Mouse (Mus musculus) liver, adult 2 months (tissue): ENCODE data around the gene Ankfn1.

Source experiments
- CTCF ChIP-seq: fragments of 200-500 bp; IDR thresholded peaks from 2 replicates; pipeline ENCODE4 v1.5.1; 2011; ENCODE audit warnings: low read depth, low read length, control low read depth
- POLR2A ChIP-seq: fragments of 200-500 bp; IDR thresholded peaks from 2 replicates; pipeline ENCODE4 v1.6.1; 2011; ENCODE audit warnings: low read length, control low read depth; ENCODE audit not compliant: insufficient read depth; ENCODE audit errors: extremely low read depth

DNA sequence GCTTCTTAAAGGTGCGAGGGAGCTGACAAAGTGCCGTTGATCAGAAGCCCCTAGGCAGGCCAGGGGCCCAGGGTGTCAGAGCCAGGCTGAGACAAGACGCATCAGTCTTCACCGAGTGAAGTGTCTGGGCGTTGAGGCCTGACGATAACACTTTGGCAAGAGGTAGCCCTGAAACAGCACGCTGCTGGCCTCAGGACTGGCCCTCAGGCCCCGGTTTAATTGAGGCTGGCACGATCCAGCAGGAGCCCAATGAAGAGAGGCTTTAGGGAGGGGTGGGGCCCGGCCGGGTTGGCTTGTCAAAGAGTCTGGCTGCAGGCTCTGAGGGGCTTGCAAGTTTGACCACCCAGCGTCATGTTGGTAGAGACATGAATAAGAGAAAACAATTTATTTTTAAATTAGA lies 437.2 kb downstream of the Ankfn1 start:
- TF ChIP-seq CTCF = no peak
- no peak for TF ChIP-seq POLR2A
